Mouse (Mus musculus): ENCODE data around the gene Rnase4.

DNA sequence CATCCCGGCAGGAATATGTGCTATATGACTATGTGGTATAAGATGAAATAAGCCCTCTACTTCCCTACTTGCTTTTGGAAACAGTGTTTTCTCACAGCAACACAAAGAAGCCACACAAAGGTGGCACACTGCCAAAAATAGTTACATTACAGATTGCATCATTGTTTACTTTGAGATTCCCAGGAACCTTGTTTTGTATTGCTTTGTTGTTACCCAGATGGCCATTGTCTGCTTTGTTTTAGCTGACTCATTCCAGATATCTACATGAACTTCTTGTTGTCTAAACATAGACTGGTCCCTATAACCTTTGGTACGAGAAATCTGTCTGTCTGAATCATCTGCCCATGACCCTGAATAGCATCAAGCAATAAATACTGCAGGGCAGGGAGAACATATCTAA, 49.5 kb downstream of the Rnase4 start:
- no peak for TF ChIP-seq CTCF (IDR thresholded peaks at IDR 0.05)
- peak; percentile 42 for TF ChIP-seq EP300 (IDR thresholded peaks at IDR 0.05)
